Mouse (Mus musculus): ENCODE results near the gene Mpped2. TPM values are rescaled to one million over a fixed set of nuclear protein-coding genes. Genes with fewer than 3 reads are reported as not detected.

The Mpped2 gene
- total RNA-seq, 2 experiments from 2014 or later, result 2.6 to 8.5 TPM

GRCm38 (mm10) chr2:106797855-106798254 is 104.8 kb downstream of the Mpped2 start:
- intact Hi-C loops (cut with DNase I), result no loop called here
- no peak for TF ChIP-seq CTCF (IDR thresholded peaks at IDR 0.05)
- DNase-seq, result no peak
- no peak overlapping the region for H3K4me3 ChIP-seq
- H3K27ac ChIP-seq, result no peak overlapping the region

DNA sequence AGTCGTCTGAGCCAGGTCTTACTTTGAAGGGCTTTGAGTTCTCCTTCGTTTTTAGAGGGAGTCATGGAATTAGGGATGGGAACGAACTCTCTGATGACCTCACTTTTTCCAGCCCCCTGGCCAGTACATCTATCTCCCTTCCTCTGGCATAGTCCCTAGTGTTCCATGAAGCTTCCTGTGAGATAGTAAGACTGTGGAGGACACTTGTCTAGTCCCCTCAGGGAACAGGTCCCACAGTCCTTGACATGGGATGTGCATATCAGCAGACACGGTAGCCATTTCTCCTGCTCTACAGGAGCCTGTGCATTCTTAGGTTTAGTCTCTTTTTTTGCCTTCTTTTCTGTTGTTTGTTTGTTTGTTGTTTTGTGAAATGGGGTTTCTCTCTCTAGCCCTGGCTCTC is 105.8 kb downstream of the Mpped2 start:
- Histone ChIP-seq H3K4me3 (no peak overlapping the region), H3K27ac (no peak overlapping the region)
- intact Hi-C loops (cut with DNase I), result no loop called here
- DNase-seq, result no peak
- no peak for TF ChIP-seq CTCF (IDR thresholded peaks at IDR 0.05)

DNA sequence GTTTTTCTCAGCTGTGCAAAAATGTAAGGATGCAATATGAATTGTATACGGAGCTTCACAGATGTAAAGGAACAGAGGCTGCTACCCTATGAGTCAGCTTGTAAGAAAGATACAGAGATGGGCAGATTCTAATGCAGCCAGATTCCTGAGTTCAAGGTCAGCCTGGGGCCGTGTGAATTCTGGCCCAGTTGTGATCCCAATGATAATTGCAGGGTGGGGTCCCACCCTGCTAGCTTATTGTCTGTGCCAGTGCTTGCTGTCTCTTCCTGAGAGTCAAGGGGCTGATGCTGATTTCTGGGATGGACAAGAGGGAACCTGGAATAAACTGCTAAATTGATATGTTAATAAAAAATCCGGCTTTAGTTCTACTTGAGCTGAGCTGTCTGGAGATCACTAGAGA is 122.8 kb downstream of the Mpped2 start:
- Histone ChIP-seq H3K27ac (no peak overlapping the region), H3K4me3 (no peak overlapping the region)
- TF ChIP-seq CTCF (IDR thresholded peaks at IDR 0.05), result no peak
- intact Hi-C loops (cut with DNase I), result no loop called here
- no peak for DNase-seq

DNA sequence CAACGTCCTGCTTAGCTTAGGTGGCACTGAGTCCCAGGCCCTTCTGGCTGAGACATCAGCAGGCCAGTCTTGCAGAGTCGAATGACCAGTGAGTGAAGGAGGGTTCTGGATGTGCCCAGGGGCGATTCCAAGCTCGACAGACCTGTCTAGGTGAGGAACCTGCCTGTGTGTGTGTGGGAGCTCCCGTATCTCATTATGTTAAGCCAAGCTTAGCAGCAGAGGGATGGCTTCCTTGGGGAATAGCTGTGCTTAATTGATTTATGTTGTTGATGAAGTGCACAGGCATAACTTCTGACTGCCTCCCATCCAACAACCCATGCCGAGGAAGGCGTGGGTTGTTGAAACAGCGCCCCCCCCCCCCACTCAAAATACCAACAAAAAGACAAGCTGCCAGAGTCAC is 128.2 kb downstream of the Mpped2 start:
- no peak overlapping the region for H3K4me3 ChIP-seq
- intact Hi-C loops (cut with DNase I), result no loop called here
- no peak for TF ChIP-seq CTCF (IDR thresholded peaks at IDR 0.05)

GRCm38 (mm10) chr2:106821883-106822282 is 128.8 kb downstream of the Mpped2 start:
- no peak overlapping the region for H3K4me3 ChIP-seq
- H3K27ac ChIP-seq, result no peak overlapping the region
- DNase-seq, result no peak
- no peak for TF ChIP-seq CTCF (IDR thresholded peaks at IDR 0.05)
- intact Hi-C loops (cut with DNase I), result no loop called here

More for the DNA sequence above, 128.2 kb downstream of the Mpped2 start:
- H3K27ac ChIP-seq, result no peak overlapping the region
- no peak for DNase-seq

- Histone ChIP-seq H3K27ac (no peak overlapping the region), H3K4me3 (no peak overlapping the region)
- no peak for DNase-seq
- intact Hi-C loops (cut with DNase I), result no loop called here
- no peak for TF ChIP-seq CTCF (IDR thresholded peaks at IDR 0.05)
These were observed 129.5 kb downstream of the Mpped2 start for GRCm38 (mm10) chr2:106822540-106822939.

- intact Hi-C loops (cut with DNase I), result no loop called here
- TF ChIP-seq CTCF (IDR thresholded peaks at IDR 0.05), result no peak
- Histone ChIP-seq H3K27ac (no peak overlapping the region), H3K4me3 (no peak overlapping the region)
- no peak for DNase-seq
These were observed 132.4 kb downstream of the Mpped2 start for GRCm38 (mm10) chr2:106825461-106825860.

DNA sequence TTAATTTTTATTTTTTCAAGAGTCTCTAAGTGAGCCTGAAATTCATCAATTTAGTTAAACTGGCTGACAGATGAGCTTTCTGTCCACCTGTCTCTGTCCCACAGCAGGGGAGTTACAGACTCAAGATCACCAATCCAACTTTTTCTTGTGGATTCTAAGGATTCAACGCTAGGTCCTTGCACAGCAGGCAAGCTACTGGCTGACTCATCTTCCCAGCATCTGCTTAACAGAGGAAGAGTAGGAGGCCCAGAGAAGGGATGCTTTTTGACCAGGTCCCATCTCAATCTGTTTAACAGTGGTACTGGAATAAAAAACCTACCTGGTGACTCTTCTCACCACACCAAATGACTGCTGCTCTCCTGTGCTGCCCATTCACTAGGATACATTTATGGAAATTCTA is 133.0 kb downstream of the Mpped2 start:
- TF ChIP-seq CTCF (IDR thresholded peaks at IDR 0.05), result no peak
- DNase-seq, result no peak
- Histone ChIP-seq H3K27ac (no peak overlapping the region), H3K4me3 (no peak overlapping the region)
- intact Hi-C loops (cut with DNase I), result no loop called here

DNA sequence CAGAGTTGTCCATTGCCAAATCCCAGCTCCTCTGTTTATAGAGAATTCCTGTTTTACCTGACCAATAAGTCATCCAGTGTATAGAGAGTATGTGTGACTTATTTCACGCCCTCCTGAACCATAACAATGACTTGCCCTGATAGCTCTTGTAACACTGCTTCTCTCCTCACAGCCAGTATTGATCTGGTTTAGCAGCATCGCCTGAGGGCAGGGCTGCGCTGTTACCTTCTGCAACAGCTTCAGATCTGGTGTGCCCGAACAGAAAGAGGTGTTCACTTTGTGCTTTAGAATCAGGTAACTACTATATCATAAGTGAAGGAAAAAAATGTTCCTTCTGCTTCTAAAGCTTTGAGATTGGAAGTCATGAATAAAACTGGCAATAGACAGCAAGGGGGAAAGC is 133.7 kb downstream of the Mpped2 start:
- Histone ChIP-seq H3K27ac (no peak overlapping the region), H3K4me3 (no peak overlapping the region)
- intact Hi-C loops (cut with DNase I), result no loop called here
- no peak for TF ChIP-seq CTCF (IDR thresholded peaks at IDR 0.05)
- no peak for DNase-seq

- Histone ChIP-seq H3K4me3 (no peak overlapping the region), H3K27ac (no peak overlapping the region)
- no peak for TF ChIP-seq CTCF (IDR thresholded peaks at IDR 0.05)
- intact Hi-C loops (cut with DNase I), result no loop called here
- no peak for DNase-seq
These were observed 135.7 kb downstream of the Mpped2 start for GRCm38 (mm10) chr2:106828573-106829310.

- Histone ChIP-seq H3K27ac (no peak overlapping the region), H3K4me3 (no peak overlapping the region)
- no peak for TF ChIP-seq CTCF (IDR thresholded peaks at IDR 0.05)
- intact Hi-C loops (cut with DNase I), result no loop called here
- DNase-seq, result no peak
These were observed 136.4 kb downstream of the Mpped2 start for GRCm38 (mm10) chr2:106829420-106829819.

DNA sequence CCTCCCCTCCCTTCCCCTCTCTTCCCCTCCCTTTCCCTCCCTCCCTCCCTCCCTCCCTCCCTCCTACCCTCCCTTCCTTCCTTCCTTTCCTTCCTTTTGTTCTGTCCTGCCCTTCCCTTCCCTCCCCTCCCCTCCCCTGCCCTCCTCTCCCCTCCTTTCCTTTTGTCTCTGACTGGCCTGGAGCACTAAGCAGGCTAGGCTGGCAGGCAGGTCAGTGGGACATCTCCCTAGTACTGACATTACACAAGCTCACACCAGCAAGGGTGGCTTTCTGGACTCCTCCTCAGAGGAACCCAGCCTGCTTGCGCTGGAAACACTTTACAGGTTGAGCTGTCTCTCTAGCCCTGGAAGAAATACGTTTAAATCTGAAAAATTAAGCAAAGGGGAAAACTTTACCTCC is 139.5 kb downstream of the Mpped2 start:
- Histone ChIP-seq H3K27ac (no peak overlapping the region), H3K4me3 (no peak overlapping the region)
- intact Hi-C loops (cut with DNase I), result no loop called here
- no peak for DNase-seq
- no peak for TF ChIP-seq CTCF (IDR thresholded peaks at IDR 0.05)

GRCm38 (mm10) chr2:106833212-106833611 is 140.1 kb downstream of the Mpped2 start:
- Histone ChIP-seq H3K27ac (no peak overlapping the region), H3K4me3 (no peak overlapping the region)
- TF ChIP-seq CTCF (IDR thresholded peaks at IDR 0.05), result no peak
- DNase-seq, result no peak
- intact Hi-C loops (cut with DNase I), result no loop called here

DNA sequence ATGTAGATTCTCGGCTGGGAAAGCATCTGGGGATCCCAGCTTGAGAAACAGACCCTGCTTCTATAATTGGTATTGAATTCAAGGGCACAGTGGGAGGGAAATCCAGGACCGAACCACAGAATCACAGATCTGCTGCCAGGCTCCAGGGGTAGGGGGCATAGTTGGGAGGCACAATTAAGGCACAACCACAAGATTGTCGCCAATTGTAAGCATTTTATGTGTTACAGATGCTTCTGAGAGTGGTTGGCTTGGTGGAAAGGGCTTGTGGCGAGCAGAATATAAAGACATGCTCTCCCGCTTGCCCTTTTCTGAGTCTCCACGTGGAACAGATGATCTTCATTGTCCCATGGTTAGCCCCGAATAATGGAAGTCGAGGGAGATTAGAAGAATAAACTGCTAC is 142.3 kb downstream of the Mpped2 start:
- no peak for TF ChIP-seq CTCF (IDR thresholded peaks at IDR 0.05)
- intact Hi-C loops (cut with DNase I), result no loop called here
- Histone ChIP-seq H3K4me3 (no peak overlapping the region), H3K27ac (no peak overlapping the region)
- DNase-seq, result no peak
